Mouse (Mus musculus) embryonic fibroblast, embryonic 13.5 days (primary cell): ENCODE data around the gene Gm7168.

ENCODE experiments used
- CTCF ChIP-seq: IDR thresholded peaks from 2 replicates; pipeline ENCODE4 v1.5.1; 2011; ENCODE audit warnings: mild to moderate bottlenecking, control low read depth, low read length, moderate library complexity, borderline replicate concordance; ENCODE audit not compliant: insufficient read depth
- POLR2A ChIP-seq: IDR thresholded peaks from 2 replicates; pipeline ENCODE4 v1.6.1; 2011; ENCODE audit warnings: low read depth, mild to moderate bottlenecking, control low read depth, low read length, moderate library complexity

GRCm38 (mm10) chr17:13937787-13938186 lies 10.4 kb upstream of the Gm7168 start:
- TF ChIP-seq CTCF (no peak), POLR2A (no peak)
